ENCODE assay signal across 21 mouse cellular contexts in genomic region chr15:36994665-36995064, GRCm38 (mm10). TPM values are rescaled to one million over a fixed set of nuclear protein-coding genes. Genes with fewer than 3 reads are reported as not detected.
DNase-seq lines count a peak whose midpoint lies in the region; ATAC-seq and TF ChIP-seq lines count a peak whose summit lies in the region.
"Had no signal": no experiment of that assay in that cellular context is flagged by ENCODE, and none has a peak within 500 bp of the region (broad histone marks: within the 10 kb centered on the region; RNA-seq: fewer than 3 reads in every experiment).

No protein-coding gene starts in this region.

- peaks cover 24% of the 10 kb centered on the region for H3K36me3 ChIP-seq in kidney, postnatal 0 days (ENCODE audit: insufficient read depth, low read length)
- peaks cover 15% of the 10 kb centered on the region for H3K36me3 ChIP-seq in midbrain, embryonic 11.5 days (ENCODE audit: control insufficient read depth, insufficient read depth, low read length)
- peaks cover 19% of the 10 kb centered on the region for H3K36me3 ChIP-seq in midbrain, embryonic 14.5 days (ENCODE audit: control insufficient read depth, insufficient read depth, low read length)
- peaks cover 43 to 74% of the 10 kb centered on the region in 2 experiments for H3K36me3 ChIP-seq in CH12.LX (replicated peaks in 1 of 2; ENCODE audit: control insufficient read depth in 1 of 2, insufficient read depth in 1 of 2, low read length in 1 of 2)

- no peak overlapping the region for H3K4me3 ChIP-seq in kidney, postnatal 0 days (replicated peaks; ENCODE audit: low read depth, low read length)
- no peak overlapping the region for H3K4me3 ChIP-seq in midbrain, embryonic 11.5 days (ENCODE audit: low read depth, low read length)
- no peak overlapping the region for H3K4me3 ChIP-seq in midbrain, embryonic 14.5 days (replicated peaks; ENCODE audit: low read depth, low read length)
- H3K4me3 ChIP-seq in CH12.LX (replicated peaks in 1 of 3; ENCODE audit: low read depth in 2 of 3, low read length in 2 of 3, poor library complexity in 1 of 3): no peak overlapping the region
- H3K4me3 ChIP-seq: embryonic facial prominence, embryonic 12.5 days; embryonic facial prominence, embryonic 15.5 days; heart, adult 2 months; heart, embryonic 10.5 days; hindbrain, embryonic 12.5 days; hindbrain, embryonic 15.5 days had no signal

- no peak for TF ChIP-seq EP300 in CH12.LX (IDR thresholded peaks at IDR 0.05; ENCODE audit: low read length)

- H3K9ac ChIP-seq in kidney, postnatal 0 days (ENCODE audit: low read depth, low read length): no peak overlapping the region
- H3K9ac ChIP-seq in midbrain, embryonic 11.5 days (ENCODE audit: low read length): no peak overlapping the region
- H3K9ac ChIP-seq in midbrain, embryonic 14.5 days (replicated peaks; ENCODE audit: low read length): no peak overlapping the region
- no peak overlapping the region for H3K9ac ChIP-seq in CH12.LX (ENCODE audit: insufficient read depth, low read depth)
- H3K9ac ChIP-seq: embryonic facial prominence, embryonic 12.5 days; embryonic facial prominence, embryonic 15.5 days; forebrain, postnatal 0 days; hindbrain, embryonic 12.5 days; hindbrain, embryonic 15.5 days had no signal

- no peak for DNase-seq in kidney, postnatal 0 days (ENCODE audit: low spot score)
- DNase-seq in kidney, postnatal 10 days: no peak
- no peak for DNase-seq in midbrain, embryonic 11.5 days (ENCODE audit: low spot score, missing footprints)
- no peak for DNase-seq in midbrain, embryonic 14.5 days
- DNase-seq in CH12.LX (ENCODE audit: extremely low read depth): no peak
- DNase-seq in lung, postnatal 10 days: no peak
- DNase-seq: adrenal gland, adult 2 months; adrenal gland, postnatal 14 days; B cell, adult 2 months; cerebellum, adult 11 months; cerebellum, adult 2 months; cerebellum, adult 9-11 months; cerebellum, postnatal 25 days; forebrain, postnatal 0 days; gastrocnemius, postnatal 25 days; heart, adult 2 months had no signal

- TF ChIP-seq RAD21 in CH12.LX (IDR thresholded peaks at IDR 0.05; ENCODE audit: low read depth, low read length): no peak

- dilution Hi-C loops in CH12.LX (cut with MboI; ENCODE audit: extremely low pct_ligation_motif_present, extremely low pct_unique_long_range_greater_than_20kb, low sequenced_read_pairs): no loop called here

- 81% methylated on average over 1 of the region's 1 CpGs for WGBS in kidney, postnatal 0 days
- 86% methylated on average over 1 of the region's 1 CpGs for WGBS in midbrain, embryonic 11.5 days
- WGBS in midbrain, embryonic 14.5 days: 71% methylated on average over 1 of the region's 1 CpGs

- no peak; the same call in 1 of the 2 replicates for TF ChIP-seq POLR2A in CH12.LX (IDR thresholded peaks at IDR 0.05; ENCODE audit: low read depth, low read length)

- no peaks in the 10 kb centered on the region; the same call in 1 of the 2 replicates for H3K79me2 ChIP-seq in CH12.LX (replicated peaks; ENCODE audit: control insufficient read depth, extremely low read depth, insufficient read depth, poor library complexity, severe bottlenecking)

- H3K4me2 ChIP-seq in kidney, postnatal 0 days (ENCODE audit: low read length): no peak overlapping the region
- no peak overlapping the region for H3K4me2 ChIP-seq in midbrain, embryonic 11.5 days
- no peak overlapping the region for H3K4me2 ChIP-seq in midbrain, embryonic 14.5 days (ENCODE audit: low read length)
- no peak overlapping the region for H3K4me2 ChIP-seq in CH12.LX (ENCODE audit: insufficient read depth, low read depth, poor library complexity, severe bottlenecking)
- H3K4me2 ChIP-seq: embryonic facial prominence, embryonic 12.5 days; embryonic facial prominence, embryonic 15.5 days; hindbrain, embryonic 12.5 days; hindbrain, embryonic 15.5 days had no signal

- 0 out of 2 replicates have a peak, but pooled peaks have one; percentile 33 for ATAC-seq in kidney, postnatal 0 days (replicated peaks; ENCODE audit: low FRiP score, low read depth)
- 0 out of 2 replicates have a peak, but pooled peaks have one; percentile 33 for ATAC-seq in midbrain, embryonic 11.5 days (ENCODE audit: low FRiP score)
- ATAC-seq in midbrain, embryonic 14.5 days (ENCODE audit: low FRiP score, low TSS enrichment): no peak
- ATAC-seq: forebrain, postnatal 0 days had no signal

- TF ChIP-seq CTCF in kidney, postnatal 0 days (IDR thresholded peaks at IDR 0.05; ENCODE audit: low read depth): no peak
- TF ChIP-seq CTCF in CH12.LX (conservative IDR thresholded peaks at IDR 0.05 in 1 of 2, IDR thresholded peaks at IDR 0.05 in 1 of 2; ENCODE audit: low read depth in 2 of 2, low read length in 2 of 2): no peak

- H3K27ac ChIP-seq in kidney, postnatal 0 days: no peak overlapping the region
- no peak overlapping the region for H3K27ac ChIP-seq in midbrain, embryonic 11.5 days (ENCODE audit: low read depth, low read length)
- H3K27ac ChIP-seq in midbrain, embryonic 14.5 days (replicated peaks; ENCODE audit: low read depth, low read length): no peak overlapping the region
- H3K27ac ChIP-seq in CH12.LX (ENCODE audit: insufficient read depth, low read depth): peak overlapping the region; percentile 28; the same call in 1 of the 2 replicates
- H3K27ac ChIP-seq: embryonic facial prominence, embryonic 12.5 days; embryonic facial prominence, embryonic 15.5 days; heart, adult 2 months; heart, embryonic 10.5 days; hindbrain, embryonic 12.5 days; hindbrain, embryonic 15.5 days had no signal

- no peaks in the 10 kb centered on the region for H3K9me3 ChIP-seq in kidney, postnatal 0 days (replicated peaks; ENCODE audit: low read length)
- no peaks in the 10 kb centered on the region; the same call in 1 of the 2 replicates for H3K9me3 ChIP-seq in midbrain, embryonic 11.5 days (ENCODE audit: control insufficient read depth, low read length)
- H3K9me3 ChIP-seq in midbrain, embryonic 14.5 days (ENCODE audit: control insufficient read depth, low read length): peaks cover 7% of the 10 kb centered on the region; the same call in 1 of the 2 replicates
- peaks cover 18% of the 10 kb centered on the region for H3K9me3 ChIP-seq in CH12.LX (replicated peaks; ENCODE audit: low read length)
- H3K9me3 ChIP-seq: heart, embryonic 10.5 days; hindbrain, embryonic 15.5 days had no signal

- in situ Hi-C loops in CH12.LX (cut with MboI; ENCODE audit: low pct_ligation_motif_present, low pct_unique_long_range_greater_than_20kb, low sequenced_read_pairs): no loop called here

- H3K27me3 ChIP-seq in kidney, postnatal 0 days (ENCODE audit: insufficient read depth, low read length): no peaks in the 10 kb centered on the region
- H3K27me3 ChIP-seq in midbrain, embryonic 11.5 days (ENCODE audit: control insufficient read depth, insufficient read depth, low read length): no peaks in the 10 kb centered on the region
- H3K27me3 ChIP-seq in midbrain, embryonic 14.5 days (ENCODE audit: control insufficient read depth, insufficient read depth, low read length): no peaks in the 10 kb centered on the region
- no peaks in the 10 kb centered on the region for H3K27me3 ChIP-seq in CH12.LX (replicated peaks)
- H3K27me3 ChIP-seq: embryonic facial prominence, embryonic 12.5 days; embryonic facial prominence, embryonic 15.5 days; hindbrain, embryonic 12.5 days; hindbrain, embryonic 15.5 days had no signal

- H3K4me1 ChIP-seq in kidney, postnatal 0 days (replicated peaks; ENCODE audit: insufficient read depth, low read length): no peaks in the 10 kb centered on the region
- peaks cover 20% of the 10 kb centered on the region for H3K4me1 ChIP-seq in midbrain, embryonic 11.5 days (ENCODE audit: control insufficient read depth, insufficient read depth, low read length)
- no peaks in the 10 kb centered on the region for H3K4me1 ChIP-seq in midbrain, embryonic 14.5 days (ENCODE audit: control insufficient read depth, insufficient read depth, low read length)
- H3K4me1 ChIP-seq in CH12.LX (ENCODE audit: control insufficient read depth in 1 of 2, insufficient read depth in 2 of 2): peaks cover 0 to 4% of the 10 kb centered on the region in 2 experiments; a peak in 2 of 4 replicates
- H3K4me1 ChIP-seq: embryonic facial prominence, embryonic 12.5 days; hindbrain, embryonic 15.5 days had no signal

TF ChIP-seq in CH12.LX, 34 proteins besides CTCF, POLR2A, EP300 and RAD21:
- TF ChIP-seq POLR2AphosphoS2 (IDR thresholded peaks at IDR 0.05; ENCODE audit: low read depth, low read length) (peak; percentile 90; the same call in 1 of the 2 replicates), JUN (IDR thresholded peaks at IDR 0.05; ENCODE audit: insufficient read depth, low read depth, low read length) (no peak)

RNA-seq across cellular contexts. Expression of gene Zfp706, which starts 12.9 kb away (rescaled TPM):
- 509 and 548 TPM in 2 replicates for polyA plus RNA-seq in kidney, postnatal 0 days (2015; fragmentation: Nextera tagmentation; extraction: Ambion mirVana)
- 423 and 440 TPM in 2 replicates for polyA plus RNA-seq in midbrain, embryonic 11.5 days (2014; fragmentation: Nextera tagmentation; extraction: Ambion mirVana)
- 416 and 455 TPM in 2 replicates for polyA plus RNA-seq in midbrain, embryonic 14.5 days (2014; fragmentation: Nextera tagmentation; extraction: Ambion mirVana)
- total RNA-seq in CH12.LX (2012; rRNA removed): 52.0 and 88.7 TPM in 2 replicates
- 285 and 293 TPM in 2 replicates for total RNA-seq in CH12.LX (2014; rRNA removed)
- polyA plus RNA-seq in CH12.LX (2012; ENCODE audit: insufficient read length, low read depth): 384 and 583 TPM in 2 replicates
